Mouse (Mus musculus): ENCODE measurements around the gene Vmn1r224. TPM values are rescaled to one million over a fixed set of nuclear protein-coding genes. Genes with fewer than 3 reads are reported as not detected.

The Vmn1r224 gene
- total RNA-seq (2017) = not detected in 2 replicates

DNA sequence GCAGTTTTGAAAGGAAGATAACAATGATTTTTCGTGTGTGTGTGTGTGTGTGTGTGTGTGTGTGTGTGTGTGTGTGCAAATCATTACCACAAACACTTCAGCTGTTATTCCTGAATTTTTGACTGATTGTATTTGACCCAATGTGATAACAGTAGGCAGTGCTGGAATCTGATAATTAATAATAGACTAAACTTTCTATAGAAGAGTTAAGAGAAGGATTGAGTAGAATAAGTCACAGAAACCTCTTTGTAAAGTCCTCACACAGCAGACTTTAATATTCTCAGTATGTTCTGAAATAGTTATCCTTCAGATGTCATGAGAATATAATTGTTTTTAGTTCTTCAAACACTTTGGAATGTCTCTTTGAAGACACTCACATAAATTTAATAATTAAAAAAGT, at the start of gene Vmn1r224:
Vmn1r224 (plus strand) TSS at position 301 of the 400 bp plus-strand sequence.
- ATAC-seq (replicated peaks; ENCODE audit: low read depth, poor library complexity, severe bottlenecking) = no peak

DNA sequence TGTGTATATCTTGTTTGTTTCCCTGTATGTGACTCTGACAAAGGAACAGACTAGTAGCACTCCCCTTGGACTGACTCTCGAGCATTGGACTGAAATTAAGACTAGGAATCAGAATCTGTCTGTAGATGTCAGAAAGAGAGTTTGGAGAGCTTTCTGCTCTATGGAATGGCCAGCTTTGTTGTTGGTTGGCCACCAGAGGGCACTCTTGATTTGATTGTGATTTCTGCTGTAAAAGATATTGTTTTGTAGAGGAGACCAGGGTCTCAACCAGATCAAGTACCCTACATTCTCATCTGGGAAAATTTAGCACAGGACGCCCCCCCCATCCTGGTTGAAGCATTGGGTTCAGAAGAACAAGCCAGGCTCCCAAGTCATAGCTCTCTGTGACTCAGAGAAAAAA, 14.8 kb upstream of the Vmn1r224 start:
- no peak for ATAC-seq (replicated peaks; ENCODE audit: low read depth, poor library complexity, severe bottlenecking)

DNA sequence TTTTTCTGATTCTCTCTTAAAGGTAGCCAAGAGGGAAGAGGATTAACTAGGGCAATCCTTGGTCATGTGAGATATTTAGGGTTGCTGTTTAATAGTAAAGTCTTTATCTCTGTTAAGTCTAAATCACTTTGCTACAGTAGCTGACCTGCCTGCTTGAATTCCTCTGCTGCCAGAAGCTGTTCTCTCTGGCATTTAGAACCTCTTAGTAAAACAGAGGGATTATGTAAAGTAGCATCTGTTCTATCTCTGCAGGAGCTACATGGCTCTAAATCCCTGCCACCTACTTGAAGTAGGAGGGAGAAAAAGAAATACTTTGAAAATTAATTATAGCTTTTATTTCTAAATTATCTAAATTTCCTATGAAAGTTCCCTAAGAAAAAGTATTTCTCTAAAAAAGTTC, 25.3 kb downstream of the Vmn1r224 start:
- ATAC-seq (replicated peaks; ENCODE audit: low read depth, poor library complexity, severe bottlenecking) = no peak

DNA sequence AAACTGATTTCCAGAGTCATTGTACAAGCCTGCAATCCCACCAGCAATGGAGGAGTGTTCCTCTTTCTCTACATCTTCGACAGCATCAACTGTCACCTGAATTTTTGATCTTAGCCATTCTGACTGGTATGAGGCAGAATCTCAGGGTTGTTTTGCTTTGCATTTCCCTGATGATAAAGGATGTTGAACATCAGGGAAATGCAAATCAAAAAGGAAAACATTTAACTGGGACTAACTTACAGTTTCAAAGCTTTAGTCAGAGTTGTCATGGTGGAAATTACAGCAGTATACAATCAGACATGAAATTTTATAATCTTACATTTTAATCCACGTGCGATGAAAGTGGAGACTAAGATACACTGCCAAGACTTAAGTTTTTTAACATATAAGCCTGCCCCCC, 59.4 kb downstream of the Vmn1r224 start:
- ATAC-seq (replicated peaks; ENCODE audit: low read depth, poor library complexity, severe bottlenecking) = no peak

Other genes starting within 250 kb of the Vmn1r224 start
- gene Fpr-rs6, start 231.0 kb upstream of the Vmn1r224 start, total RNA-seq (2017) = not detected in 2 replicates
- not detected in 2 replicates for gene Vmn2r105, start 179.1 kb upstream of the Vmn1r224 start, total RNA-seq (2017)
- not detected in 2 replicates for gene Vmn2r106, start 128.6 kb upstream of the Vmn1r224 start, total RNA-seq (2017)
- gene Vmn2r107, start 68.9 kb upstream of the Vmn1r224 start, total RNA-seq (2017) = not detected in 2 replicates
- gene Vmn2r108, start 67.2 kb downstream of the Vmn1r224 start, total RNA-seq (2017) = not detected in 2 replicates
- not detected in 2 replicates for gene Vmn1r225, start 84.0 kb downstream of the Vmn1r224 start, total RNA-seq (2017)
- gene Vmn2r109, start 150.6 kb downstream of the Vmn1r224 start, total RNA-seq (2017) = not detected in 2 replicates
- 0.09 TPM in 1 of 2 replicates, not detected in the other for gene Vmn2r110, start 182.3 kb downstream of the Vmn1r224 start, total RNA-seq (2017)
- not detected in 2 replicates for gene Fpr-rs3, start 210.7 kb downstream of the Vmn1r224 start, total RNA-seq (2017)